Mouse (Mus musculus): ENCODE data around the gene Rnf167. TPM values are rescaled to one million over a fixed set of nuclear protein-coding genes. Genes with fewer than 3 reads are reported as not detected.
A peak's percentile ranks its signal among the peaks of the same experiment; 100 is the strongest.

The Rnf167 gene
- polyA plus RNA-seq, 1 experiment from 2014 or later: 120 TPM

DNA sequence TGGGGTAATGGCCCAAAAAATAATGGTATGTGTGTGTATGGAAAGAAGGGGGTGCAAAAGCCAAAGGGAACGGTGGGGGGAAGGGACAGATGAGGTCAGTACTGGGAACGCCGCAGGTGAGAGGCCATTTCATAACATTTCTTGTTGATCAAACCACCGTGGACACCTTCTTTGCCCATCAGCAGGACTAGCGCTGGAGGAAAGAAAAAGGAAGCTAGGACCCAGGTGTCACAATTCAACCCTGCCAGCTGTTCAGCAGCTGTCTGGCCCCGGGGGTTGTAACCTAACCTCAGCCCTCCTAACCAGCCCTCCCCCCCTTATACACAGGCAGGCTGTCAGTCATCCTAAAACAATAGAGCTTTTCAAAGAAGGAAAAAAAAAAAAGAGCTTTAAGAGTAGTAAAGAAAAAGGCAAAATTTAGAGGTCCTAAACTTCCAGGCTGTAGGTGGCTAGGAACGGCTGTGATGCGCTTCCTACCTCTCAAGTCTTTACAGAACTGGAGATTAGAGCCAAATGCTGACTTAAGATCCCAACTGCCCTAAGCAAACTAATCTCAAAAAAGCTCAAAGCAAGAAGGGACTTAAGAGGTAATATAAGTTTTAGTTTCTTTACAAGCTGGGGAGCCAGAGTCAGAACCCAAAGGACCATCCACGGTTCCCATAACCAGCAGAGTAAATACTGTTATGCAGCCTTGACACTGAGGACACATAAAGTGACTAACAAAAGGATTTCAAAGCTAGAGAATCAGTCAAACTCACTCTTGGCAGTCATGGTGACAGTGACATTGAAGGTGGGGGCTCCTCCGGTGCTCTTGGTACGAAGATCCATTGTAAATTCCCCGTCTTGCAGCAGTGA, 5.2 kb downstream of the Rnf167 start:
- Histone ChIP-seq H3K36me3 (peaks cover 50% of the 10 kb centered on the region), H3K4me3 (peak overlapping the region; percentile 100), H3K4me2 (replicated peaks) (peak overlapping the region; percentile 97), H3K27ac (peak overlapping the region; percentile 98), H3K9ac (peak overlapping the region; percentile 99), H3K27me3 (no peaks in the 10 kb centered on the region), H3K9me3 (no peaks in the 10 kb centered on the region), H3K4me1 (peaks cover 64% of the 10 kb centered on the region)
- 46% methylated on average over 12 of the region's 12 CpGs for WGBS
- no peak for ATAC-seq (ENCODE audit: low FRiP score, low read depth)

DNA sequence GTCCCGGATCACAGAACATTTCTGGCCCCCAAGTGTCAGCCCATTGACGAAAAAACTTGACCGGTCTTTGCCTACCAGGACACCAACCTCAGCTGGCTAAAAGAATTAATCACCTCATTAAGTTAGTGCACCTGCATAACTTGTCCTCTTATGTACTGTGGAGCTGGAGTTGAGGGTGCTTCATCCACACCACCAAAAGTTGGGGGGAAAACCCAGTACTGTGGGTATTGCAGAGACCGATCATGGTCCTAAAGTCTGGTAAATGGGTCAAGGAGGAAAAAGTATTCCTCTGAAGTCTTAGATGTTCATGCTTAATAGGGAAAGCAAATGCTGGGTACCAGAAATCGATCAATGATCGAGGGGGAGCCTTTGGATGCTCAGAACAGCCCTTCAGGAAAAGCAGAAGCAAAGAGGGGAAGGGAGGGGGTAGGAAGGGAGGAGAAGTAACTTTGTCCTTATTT, 5.9 kb downstream of the Rnf167 start:
- H3K27me3 ChIP-seq: no peaks in the 10 kb centered on the region
- H3K4me2 ChIP-seq (replicated peaks): peak overlapping the region; percentile 97
- peak overlapping the region; percentile 99 for H3K9ac ChIP-seq
- H3K36me3 ChIP-seq: peaks cover 50% of the 10 kb centered on the region
- H3K4me3 ChIP-seq: peak overlapping the region; percentile 100
- no peak for ATAC-seq (ENCODE audit: low FRiP score, low read depth)
- no peaks in the 10 kb centered on the region for H3K9me3 ChIP-seq
- 43% methylated on average over 6 of the region's 6 CpGs for WGBS
- peaks cover 70% of the 10 kb centered on the region for H3K4me1 ChIP-seq
- H3K27ac ChIP-seq: peak overlapping the region; percentile 98

DNA sequence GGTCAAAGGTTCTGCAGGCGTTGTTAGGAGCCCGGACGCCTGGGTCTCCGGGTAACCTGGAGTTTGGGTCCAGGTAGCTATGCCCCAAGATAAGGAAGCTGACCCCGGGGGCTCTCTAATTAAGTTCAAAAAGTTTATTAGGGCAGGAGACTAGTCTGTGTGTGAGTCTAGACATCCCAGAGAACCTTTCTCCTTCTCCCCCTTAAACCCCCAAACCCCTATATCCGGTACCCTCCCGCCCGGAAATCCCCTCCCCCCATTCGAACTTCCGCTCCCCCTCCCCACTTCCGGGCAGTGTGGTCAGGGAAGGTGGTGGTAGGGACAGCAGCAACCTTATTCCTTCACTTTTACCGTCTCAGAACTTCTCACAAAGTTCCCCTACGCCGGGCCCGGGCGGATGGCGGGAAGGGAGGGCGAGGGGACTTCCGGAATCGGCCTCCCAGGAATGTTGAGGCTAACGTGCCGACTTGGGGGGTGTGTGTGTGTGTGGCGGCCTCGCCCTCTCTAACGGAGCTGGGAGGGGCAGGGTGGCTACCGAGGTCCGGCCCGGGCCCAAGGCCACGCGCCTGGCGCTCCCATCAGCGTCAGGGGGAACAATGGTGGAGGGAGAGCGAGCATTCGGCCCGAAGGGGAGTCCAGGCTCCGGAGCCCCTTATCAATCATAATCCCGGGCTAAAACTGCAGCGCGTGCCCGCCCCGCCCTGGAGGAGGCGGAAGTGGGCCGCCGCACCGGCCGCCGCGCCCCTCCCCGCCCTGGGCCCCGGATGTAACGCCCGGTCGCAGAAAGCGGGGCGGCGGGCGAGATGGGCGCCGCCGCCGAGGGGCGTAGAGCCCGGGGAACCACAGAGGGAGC, 6.5 kb downstream of the Rnf167 start:
- H3K27me3 ChIP-seq: no peaks in the 10 kb centered on the region
- ATAC-seq (ENCODE audit: low FRiP score, low read depth): peak; percentile 42; the same call in 1 of the 2 replicates
- H3K9ac ChIP-seq: peak overlapping the region; percentile 99
- no peaks in the 10 kb centered on the region for H3K9me3 ChIP-seq
- peaks cover 46% of the 10 kb centered on the region for H3K36me3 ChIP-seq
- under 1% methylated on average over 63 of the region's 63 CpGs for WGBS
- peak overlapping the region; percentile 100 for H3K4me3 ChIP-seq
- H3K4me2 ChIP-seq (replicated peaks): peak overlapping the region; percentile 97
- H3K27ac ChIP-seq: peak overlapping the region; percentile 98
- H3K4me1 ChIP-seq: peaks cover 70% of the 10 kb centered on the region

DNA sequence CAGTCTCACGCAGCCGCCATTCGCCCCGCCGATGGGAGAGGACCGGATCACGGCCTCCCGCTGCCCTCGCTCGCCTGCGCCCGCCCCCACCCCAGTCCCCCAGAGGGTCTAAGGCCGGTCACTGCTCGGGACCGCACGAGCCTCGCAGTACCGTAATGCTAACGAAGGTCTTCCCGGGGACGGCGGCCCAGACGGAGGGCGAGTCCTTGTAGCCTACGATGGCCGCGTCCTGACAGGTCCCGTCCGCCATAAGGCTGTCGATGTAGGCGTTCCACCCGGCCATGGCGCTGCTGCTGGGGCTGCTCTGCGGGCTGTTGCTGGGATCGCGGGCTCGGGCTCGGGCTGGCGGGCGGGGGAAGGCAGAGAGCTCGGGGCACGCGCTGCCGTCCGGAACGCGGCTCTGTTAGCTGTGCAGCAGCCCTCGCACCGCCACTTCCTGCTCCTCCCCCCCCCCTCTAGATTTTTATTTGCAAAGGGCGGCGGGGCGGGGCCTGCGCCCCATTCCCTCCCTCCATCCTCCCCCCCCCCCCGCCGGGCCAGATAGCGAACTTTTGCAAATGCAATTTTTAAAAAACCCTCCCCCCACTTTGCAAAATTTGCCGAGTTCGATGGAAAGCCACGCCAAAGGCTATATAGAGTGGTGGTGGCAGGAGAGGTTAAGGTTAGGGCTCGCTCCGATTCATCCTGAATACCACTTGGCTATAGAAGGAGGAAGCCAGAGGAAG, 7.3 kb downstream of the Rnf167 start, which contains the start of gene Pfn1:
Pfn1 (minus strand) TSS at position 447 of the 725 bp plus-strand sequence.
- WGBS: under 1% methylated on average over 44 of the region's 61 CpGs
- peak; percentile 22 for ATAC-seq (ENCODE audit: low FRiP score, low read depth)

DNA sequence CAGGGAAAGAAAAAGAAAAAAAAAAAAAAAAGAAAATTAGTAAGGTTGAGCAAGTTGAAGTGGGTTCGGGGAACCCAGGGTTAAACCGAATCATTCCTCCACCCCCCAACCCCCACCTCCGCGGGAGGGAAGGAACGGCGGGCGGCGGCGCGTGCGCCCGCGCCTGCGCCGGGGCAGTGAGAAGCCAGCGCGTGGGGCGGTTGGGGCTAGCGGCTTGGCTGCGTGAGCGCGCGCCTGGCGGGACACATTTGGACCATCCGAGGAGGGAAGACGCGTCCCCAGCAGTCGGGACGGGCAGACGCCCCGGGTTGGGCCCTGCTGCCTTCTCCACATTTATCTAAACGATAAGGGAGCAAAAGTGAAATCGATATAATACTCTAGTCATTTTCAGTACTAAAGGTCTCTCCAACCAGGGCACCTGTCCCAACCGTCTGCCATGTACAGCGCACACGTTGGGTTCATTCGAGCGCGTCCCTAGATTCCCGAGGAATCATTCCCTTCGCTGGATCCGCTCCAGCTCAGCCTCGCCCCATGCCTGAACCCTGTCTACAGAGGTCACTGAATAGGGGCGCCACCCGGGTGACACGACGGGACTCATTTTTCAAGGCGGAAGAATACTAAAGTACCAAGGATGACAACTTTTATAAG, 8.0 kb downstream of the Rnf167 start:
- peak overlapping the region; percentile 97 for H3K4me2 ChIP-seq (replicated peaks)
- peaks cover 31% of the 10 kb centered on the region for H3K36me3 ChIP-seq
- WGBS: under 1% methylated on average over 34 of the region's 48 CpGs
- peak; percentile 51 for ATAC-seq (ENCODE audit: low FRiP score, low read depth)
- H3K4me1 ChIP-seq: peaks cover 61% of the 10 kb centered on the region
- no peaks in the 10 kb centered on the region for H3K27me3 ChIP-seq
- H3K27ac ChIP-seq: peak overlapping the region; percentile 98
- peak overlapping the region; percentile 100 for H3K4me3 ChIP-seq
- no peaks in the 10 kb centered on the region for H3K9me3 ChIP-seq
- peak overlapping the region; percentile 99 for H3K9ac ChIP-seq

More for the DNA sequence above, 7.3 kb downstream of the Rnf167 start, which contains the start of gene Pfn1:
- Histone ChIP-seq H3K27me3 (no peaks in the 10 kb centered on the region), H3K4me3 (peak within 1 kb of the TSS; percentile 100), H3K36me3 (peaks cover 38% of the 10 kb centered on the region), H3K9ac (peak within 1 kb of the TSS; percentile 99), H3K9me3 (no peaks in the 10 kb centered on the region), H3K4me2 (replicated peaks) (peak within 1 kb of the TSS; percentile 97), H3K4me1 (peaks cover 67% of the 10 kb centered on the region), H3K27ac (peak within 1 kb of the TSS; percentile 98)

DNA sequence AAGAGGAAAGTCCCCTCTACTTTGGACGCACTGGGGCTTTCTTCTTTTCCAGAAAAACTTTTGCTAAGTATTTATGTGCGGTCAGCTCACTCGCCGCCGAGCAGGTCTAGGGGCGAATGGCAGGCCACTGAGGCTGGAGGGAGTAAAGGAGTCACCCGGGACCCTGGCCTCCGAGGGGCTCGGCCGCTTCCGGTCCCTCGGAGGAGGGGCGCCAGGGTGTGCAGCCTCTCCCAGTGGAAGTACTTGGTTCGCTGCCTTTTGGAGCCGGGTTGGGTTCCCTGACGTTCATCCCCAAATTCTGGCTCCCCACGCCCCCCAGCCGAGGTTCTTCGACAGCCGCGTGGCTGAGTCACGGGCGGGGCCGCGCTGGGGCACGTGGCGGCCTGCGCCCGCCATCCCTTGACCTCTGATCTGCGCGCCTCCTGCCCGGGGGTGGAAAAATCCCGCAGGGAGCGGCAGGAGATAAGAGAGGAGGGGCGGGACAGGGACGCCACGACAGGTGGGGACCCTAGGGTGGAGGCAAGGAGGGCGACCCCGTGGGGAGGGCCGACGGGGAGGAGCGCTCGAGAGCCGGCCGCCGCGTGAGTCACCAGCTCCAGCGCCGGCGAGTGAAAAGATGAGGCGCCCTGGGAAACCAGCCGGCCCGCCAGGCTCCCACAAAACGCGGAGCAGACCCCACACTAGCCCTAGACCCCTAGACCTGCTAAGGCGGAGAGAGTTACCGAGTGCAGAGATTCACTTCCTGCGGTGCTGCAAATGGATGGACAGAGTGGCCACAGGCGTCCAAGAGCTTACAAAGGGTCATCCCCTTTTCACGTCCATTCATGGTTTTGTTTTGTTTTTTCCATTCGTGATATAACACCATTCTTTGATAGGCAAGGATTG, 8.8 kb downstream of the Rnf167 start:
- ATAC-seq (ENCODE audit: low FRiP score, low read depth): 0 out of 2 replicates have a peak, but pooled peaks have one; percentile 11
- Histone ChIP-seq H3K27ac (peak overlapping the region; percentile 98), H3K9ac (peak overlapping the region; percentile 99), H3K4me3 (peak overlapping the region; percentile 100), H3K9me3 (no peaks in the 10 kb centered on the region), H3K4me2 (replicated peaks) (peak overlapping the region; percentile 97), H3K4me1 (peaks cover 56% of the 10 kb centered on the region), H3K27me3 (no peaks in the 10 kb centered on the region), H3K36me3 (peaks cover 28% of the 10 kb centered on the region)
- WGBS: under 1% methylated on average over 61 of the region's 61 CpGs

DNA sequence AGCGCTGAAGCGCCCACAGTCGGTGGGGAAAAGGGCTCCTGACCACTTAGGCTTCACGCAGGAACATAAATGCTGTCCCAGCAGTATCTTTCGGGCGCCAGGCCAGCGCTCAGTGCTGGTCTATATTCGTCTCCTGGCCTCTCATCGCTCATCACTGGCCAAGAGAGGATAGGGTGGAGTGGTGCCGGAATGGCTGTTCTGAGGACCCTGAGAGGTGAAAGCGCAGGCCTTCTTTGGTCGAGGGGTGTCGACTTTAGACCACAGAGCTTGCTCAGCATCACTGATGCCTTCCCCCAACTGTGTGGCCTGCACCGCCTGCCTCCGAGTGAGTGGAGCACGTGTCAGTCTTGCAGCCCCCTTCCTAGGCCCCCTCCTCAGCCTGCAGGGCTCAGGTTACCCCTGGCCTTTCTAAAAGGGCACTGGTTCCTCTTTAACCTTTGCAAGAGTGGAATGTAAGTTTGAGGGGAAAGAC, 9.5 kb downstream of the Rnf167 start:
- H3K36me3 ChIP-seq: peaks cover 28% of the 10 kb centered on the region
- peaks cover 49% of the 10 kb centered on the region for H3K4me1 ChIP-seq
- no peaks in the 10 kb centered on the region for H3K9me3 ChIP-seq
- H3K4me3 ChIP-seq: peak overlapping the region; percentile 100
- 4% methylated on average over 16 of the region's 16 CpGs for WGBS
- H3K27ac ChIP-seq: peak overlapping the region; percentile 98
- peak overlapping the region; percentile 97 for H3K4me2 ChIP-seq (replicated peaks)
- peak overlapping the region; percentile 99 for H3K9ac ChIP-seq
- ATAC-seq (ENCODE audit: low FRiP score, low read depth): peak; percentile 48
- no peaks in the 10 kb centered on the region for H3K27me3 ChIP-seq

DNA sequence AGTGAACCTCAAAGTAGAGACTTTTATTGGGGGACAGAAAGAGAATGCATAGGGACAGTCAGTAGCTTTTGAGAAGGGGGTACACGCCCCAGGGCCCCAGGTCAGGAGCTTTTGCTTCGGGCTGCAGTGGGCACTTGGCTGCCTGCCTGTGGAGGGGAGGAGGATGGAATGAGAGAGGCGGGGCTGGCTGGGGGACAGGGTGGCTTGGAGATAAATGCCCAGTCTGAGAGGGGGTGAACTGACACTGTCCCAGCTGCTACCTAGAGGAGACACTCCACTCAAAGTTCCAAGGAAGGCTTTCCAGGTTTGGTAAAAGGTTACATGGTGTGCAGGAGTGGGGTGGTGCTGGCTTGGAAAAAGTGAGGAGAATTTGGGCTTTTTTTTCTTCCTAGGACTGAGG, 9.9 kb downstream of the Rnf167 start, which contains the start of gene Eno3:
Eno3 (plus strand) TSS at position 239 of the 400 bp plus-strand sequence.
- Histone ChIP-seq H3K4me1 (peaks cover 45% of the 10 kb centered on the region), H3K4me2 (replicated peaks) (peak within 1 kb of the TSS; percentile 97), H3K9ac (peak within 1 kb of the TSS; percentile 99), H3K36me3 (peaks cover 28% of the 10 kb centered on the region), H3K27me3 (no peaks in the 10 kb centered on the region), H3K4me3 (peak within 1 kb of the TSS; percentile 100), H3K9me3 (no peaks in the 10 kb centered on the region), H3K27ac (peak within 1 kb of the TSS; percentile 98)
- WGBS: 4% methylated on average over 3 of the region's 3 CpGs
- ATAC-seq (ENCODE audit: low FRiP score, low read depth): no peak

DNA sequence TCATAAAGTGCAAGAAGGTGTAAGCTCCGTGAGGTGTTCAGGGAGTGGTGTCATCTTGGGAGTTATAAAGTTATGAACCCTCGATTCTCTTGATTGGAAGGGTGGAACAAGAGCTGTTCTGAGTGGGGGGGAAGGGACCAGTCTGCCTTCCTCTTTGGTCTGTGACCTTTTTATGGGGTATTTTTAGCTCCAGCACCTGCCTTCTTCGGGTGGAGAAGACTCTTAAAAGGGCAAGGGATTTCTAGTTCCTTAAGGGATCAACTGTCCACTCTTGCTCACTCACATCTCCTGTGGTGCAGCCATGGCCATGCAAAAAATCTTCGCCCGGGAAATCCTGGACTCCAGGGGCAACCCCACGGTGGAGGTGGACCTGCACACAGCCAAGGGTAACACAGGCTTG, 10.5 kb downstream of the Rnf167 start:
- H3K4me2 ChIP-seq (replicated peaks): peak overlapping the region; percentile 97
- no peak for ATAC-seq (ENCODE audit: low FRiP score, low read depth)
- H3K27me3 ChIP-seq: no peaks in the 10 kb centered on the region
- H3K4me1 ChIP-seq: peaks cover 39% of the 10 kb centered on the region
- H3K27ac ChIP-seq: peak overlapping the region; percentile 98
- WGBS: 41% methylated on average over 6 of the region's 6 CpGs
- H3K36me3 ChIP-seq: peaks cover 28% of the 10 kb centered on the region
- peak overlapping the region; percentile 100; the same call in 1 of the 2 replicates for H3K4me3 ChIP-seq
- H3K9ac ChIP-seq: peak overlapping the region; percentile 53; the same call in 1 of the 2 replicates
- no peaks in the 10 kb centered on the region for H3K9me3 ChIP-seq

DNA sequence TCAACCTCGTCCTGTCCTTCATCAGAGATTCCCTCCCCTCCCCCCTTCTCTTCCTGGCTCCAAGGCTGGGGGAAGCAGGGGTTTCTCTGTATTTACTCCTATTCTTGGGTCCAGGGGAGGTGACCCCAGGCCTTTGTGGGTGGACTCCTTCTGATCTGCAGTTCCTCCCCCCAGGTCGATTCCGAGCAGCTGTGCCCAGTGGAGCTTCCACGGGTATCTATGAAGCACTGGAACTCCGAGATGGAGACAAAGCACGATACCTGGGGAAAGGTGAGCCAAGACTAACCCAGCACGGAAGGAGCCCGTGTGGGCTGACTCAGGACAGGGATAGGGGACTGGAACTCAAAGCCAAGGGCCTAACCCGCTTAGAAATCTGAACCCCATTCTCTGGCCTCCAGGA, 11.0 kb downstream of the Rnf167 start:
- Histone ChIP-seq H3K4me3 (0 out of 2 replicates have a peak overlapping the region, but pooled peaks have one; percentile 2), H3K36me3 (peaks cover 28% of the 10 kb centered on the region), H3K27me3 (no peaks in the 10 kb centered on the region), H3K27ac (peak overlapping the region; percentile 98; the same call in 1 of the 2 replicates), H3K4me2 (replicated peaks) (peak overlapping the region; percentile 97), H3K9ac (peak overlapping the region; percentile 53), H3K9me3 (no peaks in the 10 kb centered on the region), H3K4me1 (peaks cover 35% of the 10 kb centered on the region)
- ATAC-seq (ENCODE audit: low FRiP score, low read depth): no peak
- WGBS: 61% methylated on average over 9 of the region's 9 CpGs

Measured in limb, embryonic 13.5 days (tissue).